Mouse (Mus musculus): ENCODE measurements around the gene Tceal5.

DNA sequence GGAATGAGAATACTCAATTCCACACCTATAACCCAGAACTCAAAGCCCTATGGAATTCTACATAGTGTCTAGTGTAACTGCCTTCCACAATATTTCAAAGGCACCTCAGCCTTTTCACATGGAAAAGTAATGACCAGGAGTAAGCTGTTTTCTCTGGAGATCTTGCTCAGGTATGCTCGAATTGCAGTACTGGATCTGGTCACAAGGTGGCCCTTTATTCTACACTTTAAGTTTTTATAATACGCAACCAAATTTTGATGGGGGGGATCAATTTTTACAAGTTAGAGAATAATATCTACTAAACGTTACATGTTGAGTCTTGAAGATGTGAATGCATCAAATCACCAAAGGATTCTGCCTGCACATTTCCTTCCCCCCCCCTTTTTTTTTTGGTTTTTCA, 34.4 kb upstream of the Tceal5 start:
- TF ChIP-seq GATA1 (IDR thresholded peaks at IDR 0.05; ENCODE audit: low read length) (no peak), TAL1 (IDR thresholded peaks at IDR 0.05; ENCODE audit: low read length) (no peak)

Measured in erythroblast, embryonic 14.5 days (primary cell).